Mouse (Mus musculus) G1E-ER4 (cell line): ENCODE measurements around the gene B4galt1. TPM values are rescaled to one million over a fixed set of nuclear protein-coding genes. Genes with fewer than 3 reads are reported as not detected.
A peak's percentile ranks its signal among the peaks of the same experiment; 100 is the strongest.

Experiments used
- GATA1 ChIP-seq: IDR thresholded peaks from one replicate; pipeline ENCODE4 v1.8.0; 2012; ENCODE audit warnings: low read length, inconsistent platforms
- polyA plus RNA-seq: library from polyadenylated mRNA; stranded (reverse); fragments of >175 nt; gene quantifications from 2 replicates; pipeline ENCODE4 v1.2.3, GENCODE M21; 2012

Gene B4galt1
- polyA plus RNA-seq, 1 experiment = 29.9 TPM

- no peak for TF ChIP-seq GATA1
These were observed 68.1 kb downstream of the B4galt1 start for GRCm38 (mm10) chr4:40785620-40786166.

- no peak for TF ChIP-seq GATA1
These were observed 69.1 kb downstream of the B4galt1 start for GRCm38 (mm10) chr4:40784556-40785169.

DNA sequence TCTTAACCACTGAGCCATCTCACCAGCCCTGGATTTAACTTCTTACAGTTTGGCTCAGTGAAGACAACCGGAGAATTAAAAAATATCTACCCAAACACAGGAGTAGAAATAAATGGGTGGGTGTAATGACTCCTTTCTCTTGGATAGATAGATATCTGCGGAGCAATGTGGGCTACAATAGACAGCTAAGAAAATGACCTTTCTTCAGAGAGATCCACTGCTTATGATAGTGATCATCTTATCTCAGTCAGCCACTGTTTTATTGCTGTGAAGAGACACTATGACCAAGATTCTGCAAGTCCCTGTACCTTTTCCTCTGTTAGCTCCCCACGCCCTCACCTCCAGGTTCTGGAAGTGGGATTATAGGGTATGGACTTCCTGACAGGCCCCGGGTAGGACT, 70.8 kb downstream of the B4galt1 start:
- peak; percentile 25 for TF ChIP-seq GATA1

DNA sequence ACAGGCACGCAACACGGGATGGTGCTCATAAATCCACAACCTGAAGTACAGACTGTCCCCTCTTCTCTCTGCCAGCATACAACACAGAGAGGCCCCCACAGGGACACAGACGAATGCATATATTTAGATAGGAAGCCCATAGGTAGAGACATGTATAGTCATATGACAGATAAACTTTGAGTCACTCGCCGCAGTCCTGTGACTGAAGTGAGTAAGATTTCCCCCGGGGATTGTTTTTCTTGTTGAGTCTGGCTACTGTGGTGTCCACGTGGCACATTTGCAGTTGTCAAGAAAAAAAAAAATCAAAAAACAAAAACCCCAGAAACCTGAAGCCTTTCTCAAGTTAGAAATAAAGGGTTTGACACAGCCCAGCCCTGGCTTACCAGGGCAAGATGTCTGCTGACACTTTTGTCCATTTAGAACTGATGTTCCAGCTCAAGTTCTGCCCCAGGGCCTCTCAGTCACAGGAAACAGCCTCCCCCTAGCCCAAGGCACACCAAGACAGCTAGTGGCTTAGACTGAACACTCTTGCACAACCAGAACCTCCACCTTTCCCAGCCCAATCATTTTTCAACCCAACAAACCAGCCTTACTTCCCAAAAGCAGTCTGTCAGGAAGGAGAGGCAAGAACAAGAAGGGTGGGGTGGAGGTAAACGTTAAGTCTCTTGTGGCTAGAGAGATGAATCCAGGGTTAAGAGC, 71.9 kb downstream of the B4galt1 start:
- TF ChIP-seq GATA1 = no peak

GRCm38 (mm10) chr4:40781143-40781542, 72.7 kb downstream of the B4galt1 start:
- no peak for TF ChIP-seq GATA1

GRCm38 (mm10) chr4:40778656-40779055, 75.1 kb downstream of the B4galt1 start:
- TF ChIP-seq GATA1 = no peak

DNA sequence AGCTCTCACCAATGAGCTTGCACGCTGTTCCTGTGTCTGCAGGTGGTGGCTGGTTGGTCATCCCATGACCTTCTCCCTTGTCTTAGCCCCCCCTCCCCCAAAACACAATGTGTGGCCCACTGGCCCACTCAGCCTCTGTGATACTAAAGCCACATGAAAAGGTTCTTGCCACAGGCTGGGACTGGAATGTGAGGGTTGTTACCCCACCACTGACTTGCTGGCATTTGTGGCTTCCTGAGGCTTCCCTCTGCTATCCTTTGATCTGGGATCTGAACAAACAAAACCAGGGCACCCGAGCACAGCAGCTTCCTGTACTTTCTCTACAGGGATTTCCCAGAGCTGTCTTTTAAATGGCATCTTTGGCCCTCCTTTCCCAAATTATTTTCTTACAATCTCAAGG, 76.7 kb downstream of the B4galt1 start:
- TF ChIP-seq GATA1 = no peak

DNA sequence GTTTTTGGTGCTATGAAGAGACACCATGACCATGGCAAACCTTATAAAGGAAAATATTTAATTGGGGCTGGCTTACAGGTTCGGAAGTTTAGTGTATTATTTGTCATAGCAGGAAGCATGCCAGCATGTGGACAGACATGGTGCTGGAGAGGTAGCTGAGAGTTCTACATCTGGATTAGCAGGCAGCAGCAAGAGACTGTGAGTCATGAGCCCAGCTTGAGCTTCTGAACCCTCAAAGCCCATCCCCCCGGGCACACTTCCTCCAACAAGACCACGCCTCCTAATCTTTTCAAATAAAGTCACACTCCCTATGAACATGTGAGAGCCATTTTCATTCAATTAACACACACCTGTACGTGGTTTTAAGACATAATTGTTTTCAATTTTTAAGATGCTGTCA, 77.4 kb downstream of the B4galt1 start:
- no peak for TF ChIP-seq GATA1

DNA sequence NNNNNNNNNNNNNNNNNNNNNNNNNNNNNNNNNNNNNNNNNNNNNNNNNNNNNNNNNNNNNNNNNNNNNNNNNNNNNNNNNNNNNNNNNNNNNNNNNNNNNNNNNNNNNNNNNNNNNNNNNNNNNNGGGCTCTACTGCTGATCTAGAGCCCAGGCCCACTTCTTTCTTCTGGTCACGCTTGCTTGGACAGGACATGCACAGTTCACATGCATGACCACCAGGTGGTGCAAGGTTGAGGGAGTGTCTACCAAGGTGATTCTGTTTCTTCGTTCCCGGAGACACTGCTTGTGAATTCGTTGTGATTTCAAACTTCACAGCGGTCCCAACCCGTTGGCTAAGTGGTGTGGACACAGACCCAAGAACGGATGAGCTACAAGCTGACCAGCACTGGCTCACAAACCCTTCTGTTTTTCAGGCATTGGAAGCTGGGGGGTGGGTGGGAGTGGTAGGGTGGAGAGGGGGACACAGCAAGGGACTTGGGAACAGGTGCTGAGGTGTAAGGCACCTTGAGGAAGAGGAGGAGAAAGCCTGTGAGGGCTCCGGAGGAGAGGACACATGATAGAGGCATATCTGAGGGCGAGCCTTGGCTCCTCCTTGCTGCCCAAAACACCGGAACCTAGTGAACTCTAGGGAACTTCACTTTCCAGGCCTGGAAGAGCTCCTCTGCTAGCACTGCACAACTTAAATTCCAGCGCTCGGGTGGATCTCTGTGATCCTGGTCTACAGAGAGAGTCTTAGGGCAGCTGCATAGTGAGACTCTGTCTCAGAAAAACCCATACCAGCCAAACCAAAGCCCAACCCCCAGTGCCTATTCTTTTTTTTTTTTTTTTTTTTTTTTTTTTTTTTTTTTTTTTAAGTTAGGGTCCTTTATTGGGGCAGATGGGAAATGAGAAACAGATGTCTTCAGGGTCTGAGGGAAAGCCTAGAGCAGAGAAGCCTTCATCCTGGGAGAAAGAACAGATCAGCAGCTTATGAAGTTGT, 79.2 kb downstream of the B4galt1 start:
- no peak for TF ChIP-seq GATA1

DNA sequence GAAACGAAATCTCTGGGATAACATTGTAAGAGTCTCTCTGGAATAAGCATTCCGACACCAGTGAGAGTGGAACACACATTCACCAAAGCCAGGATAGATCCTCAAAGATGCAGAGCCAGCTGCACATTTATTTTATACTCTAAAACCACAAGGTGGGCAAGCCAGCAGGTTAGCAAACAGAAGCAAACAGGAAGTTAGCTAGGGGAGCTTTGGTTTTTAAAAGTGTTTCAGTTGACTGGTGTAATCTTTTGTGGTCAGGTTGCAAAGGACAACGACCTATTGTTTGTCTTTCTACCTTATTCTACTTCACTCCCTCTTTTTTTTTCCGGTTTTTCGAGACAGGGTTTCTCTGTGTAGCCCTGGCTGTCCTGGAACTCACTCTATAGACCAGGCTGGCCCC, 93.9 kb downstream of the B4galt1 start:
- no peak for TF ChIP-seq GATA1

- no peak for TF ChIP-seq GATA1
These were observed 95.9 kb downstream of the B4galt1 start, which contains the start of gene Smu1 for GRCm38 (mm10) chr4:40757780-40758420. Gene Smu1 (minus strand): TSS chr4:40757923.

GRCm38 (mm10) chr4:40757157-40757779, 96.5 kb downstream of the B4galt1 start:
- TF ChIP-seq GATA1 = no peak

Other genes with a start within 250 kb of the B4galt1 start
- gene Aptx, start 150.8 kb downstream of the B4galt1 start, polyA plus RNA-seq = 1.5 and 6.5 TPM in 2 replicates
- gene Dnaja1, start 131.9 kb downstream of the B4galt1 start, polyA plus RNA-seq = 172 and 264 TPM in 2 replicates
- gene Smu1, start 96.1 kb downstream of the B4galt1 start, polyA plus RNA-seq = 5.9 and 6.2 TPM in 2 replicates
- not detected in 2 replicates for gene Spink4, start 66.0 kb upstream of the B4galt1 start, polyA plus RNA-seq
- 454 and 555 TPM in 2 replicates for gene Bag1, start 94.3 kb upstream of the B4galt1 start, polyA plus RNA-seq
- gene Chmp5, start 94.4 kb upstream of the B4galt1 start, polyA plus RNA-seq = 1.4 and 1.5 TPM in 2 replicates
- gene Nfx1, start 116.9 kb upstream of the B4galt1 start, polyA plus RNA-seq = 37.7 and 50.8 TPM in 2 replicates
- not detected in 2 replicates for gene Aqp7, start 194.1 kb upstream of the B4galt1 start, polyA plus RNA-seq
- gene Aqp3, start 244.2 kb upstream of the B4galt1 start, polyA plus RNA-seq = 2.9 and 4.0 TPM in 2 replicates